Mouse (Mus musculus) left cerebral cortex, postnatal 4 days (tissue): Measurements from ENCODE around the gene Ppm1e. TPM values are rescaled to one million over a fixed set of nuclear protein-coding genes. Genes with fewer than 3 reads are reported as not detected.
A peak's percentile ranks its signal among the peaks of the same experiment; 100 is the strongest.
"Not testable (repeated sequence)": the region's sequence is repeated elsewhere in the genome, so short reads cannot be mapped to it uniquely, and the experiment has no call there.

Experiments used
- DNase-seq: peaks from one replicate; pipeline ENCODE4 v3.0.0-alpha.2; 2022
- intact Hi-C: fragments of 180-260 bp; cut with DNase I; formaldehyde crosslinking; loops from one replicate; pipeline ENCODE4 v1.15.1; 2025
- total RNA-seq, 2 experiments: library from RNA; stranded (reverse); gene quantifications; 2 replicates each; pipeline ENCODE4 v1.2.3; 2021

The Ppm1e gene
- total RNA-seq, 2 experiments from 2014 or later, result 106 to 111 TPM

- DNase-seq, result no peak
- intact Hi-C loops, result no loop called here
These were observed 45.3 kb downstream of the Ppm1e start for GRCm38 (mm10) chr11:87313533-87313932.

- DNase-seq, result no peak
- intact Hi-C loops, result no loop called here
These were observed 48.5 kb downstream of the Ppm1e start for GRCm38 (mm10) chr11:87310309-87310708.

- DNase-seq, result no peak
- intact Hi-C loops, result no loop called here
These were observed 49.3 kb downstream of the Ppm1e start for GRCm38 (mm10) chr11:87309329-87310074.

GRCm38 (mm10) chr11:87299066-87299465, 59.8 kb downstream of the Ppm1e start:
- intact Hi-C loops, result no loop called here
- DNase-seq, result no peak

GRCm38 (mm10) chr11:87296467-87296866, 62.4 kb downstream of the Ppm1e start:
- intact Hi-C loops, result no loop called here
- no peak for DNase-seq

- intact Hi-C loops, result no loop called here
- no peak for DNase-seq
These were observed 63.2 kb downstream of the Ppm1e start for GRCm38 (mm10) chr11:87295636-87296035.

- no peak for DNase-seq
- intact Hi-C loops, result loop anchor here (10.0 kb wide), 1 partner anchor 65 kb away; the partner anchor contains the start of gene Ppm1e
These were observed 69.5 kb downstream of the Ppm1e start for GRCm38 (mm10) chr11:87289313-87289712.

- intact Hi-C loops, result loop anchor here (10.0 kb wide), 1 partner anchor 69 kb away; the partner anchor contains the start of gene Ppm1e
- DNase-seq, result no peak
These were observed 72.6 kb downstream of the Ppm1e start for GRCm38 (mm10) chr11:87286194-87286593.

- intact Hi-C loops, result loop anchor here (10.0 kb wide), 1 partner anchor 73 kb away; the partner anchor contains the start of gene Ppm1e
- DNase-seq, result peak; percentile 57
These were observed 76.8 kb downstream of the Ppm1e start for GRCm38 (mm10) chr11:87281907-87282475.

- intact Hi-C loops, result no loop called here
- DNase-seq, result no peak
These were observed 79.4 kb downstream of the Ppm1e start for GRCm38 (mm10) chr11:87279461-87279860.

GRCm38 (mm10) chr11:87278807-87279206, 80.0 kb downstream of the Ppm1e start:
- DNase-seq, result no peak
- intact Hi-C loops, result no loop called here

- peak; percentile 28 for DNase-seq
- intact Hi-C loops, result no loop called here
These were observed 82.4 kb downstream of the Ppm1e start for GRCm38 (mm10) chr11:87276240-87276985.

GRCm38 (mm10) chr11:87275420-87276048, 83.3 kb downstream of the Ppm1e start:
- no peak for DNase-seq
- intact Hi-C loops, result no loop called here

GRCm38 (mm10) chr11:87272725-87273124, 86.1 kb downstream of the Ppm1e start:
- no peak for DNase-seq
- intact Hi-C loops, result no loop called here

GRCm38 (mm10) chr11:87271479-87271878, 87.3 kb downstream of the Ppm1e start:
- DNase-seq, result no peak
- intact Hi-C loops, result no loop called here

GRCm38 (mm10) chr11:87270958-87271357, 87.9 kb downstream of the Ppm1e start:
- DNase-seq, result peak; percentile 17
- intact Hi-C loops, result no loop called here

GRCm38 (mm10) chr11:87270446-87270845, 88.4 kb downstream of the Ppm1e start:
- peak; percentile 19 for DNase-seq
- intact Hi-C loops, result no loop called here

- no peak for DNase-seq
- intact Hi-C loops, result no loop called here
These were observed 90.0 kb downstream of the Ppm1e start for GRCm38 (mm10) chr11:87268803-87269202.

GRCm38 (mm10) chr11:87266246-87266645, 92.6 kb downstream of the Ppm1e start:
- intact Hi-C loops, result no loop called here

GRCm38 (mm10) chr11:87263946-87264345, 94.9 kb downstream of the Ppm1e start:
- intact Hi-C loops, result no loop called here
- DNase-seq, result peak; percentile 36

More at GRCm38 (mm10) chr11:87266246-87266645, 92.6 kb downstream of the Ppm1e start:
- no peak for DNase-seq

- DNase-seq, intact Hi-C loops: not testable (repeated sequence)
These were observed 97.1 kb downstream of the Ppm1e start for GRCm38 (mm10) chr11:87261705-87262104.
